ENCODE assay signal across 8 mouse cellular contexts in the genomic region with DNA sequence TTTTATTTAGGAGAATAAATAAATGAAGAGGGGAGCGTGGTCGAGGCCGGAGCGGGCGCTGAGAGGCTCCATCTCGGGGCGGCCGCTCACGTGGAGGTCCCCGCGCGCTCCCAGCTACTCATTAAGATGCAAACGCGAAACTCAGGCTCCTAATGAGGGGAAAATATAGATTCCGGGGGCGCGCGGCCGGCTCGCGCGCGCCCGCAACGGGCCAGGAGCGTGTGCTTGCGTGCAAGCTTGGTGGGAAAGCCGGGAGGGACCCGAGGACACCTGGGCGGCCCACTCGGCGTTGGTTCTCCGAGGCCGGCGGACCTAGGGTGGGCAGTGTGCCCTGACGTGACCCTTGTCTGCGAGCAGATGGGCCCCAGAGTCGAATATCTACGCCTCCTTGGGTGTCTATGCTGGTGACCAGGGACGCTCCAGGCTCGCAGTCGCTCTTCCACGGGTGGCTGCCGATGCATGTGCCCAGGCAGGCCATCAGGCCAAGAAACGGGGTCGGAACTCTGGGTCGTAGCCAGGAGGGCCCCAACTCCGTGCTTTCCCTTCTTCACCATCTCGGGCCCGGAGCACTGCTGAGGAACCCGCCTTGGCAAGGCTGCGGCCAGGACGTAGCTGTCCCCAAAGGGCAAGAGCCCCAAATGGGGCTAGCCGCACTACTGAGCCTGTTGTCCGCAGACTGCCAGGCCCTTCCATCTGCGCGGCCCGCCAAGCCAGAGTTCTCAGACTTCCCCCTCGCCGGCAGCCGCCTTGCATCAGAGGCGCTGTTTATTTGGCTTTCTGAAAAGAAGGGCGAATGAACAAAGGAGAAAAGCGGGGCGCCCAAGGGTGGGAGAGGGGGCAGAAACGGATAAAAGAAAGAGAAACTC. TPM values are rescaled to one million over a fixed set of nuclear protein-coding genes. Genes with fewer than 3 reads are reported as not detected.
DNase-seq lines count a peak whose midpoint lies in the region; ATAC-seq and TF ChIP-seq lines count a peak whose summit lies in the region.

No protein-coding gene starts in this region.

- H3K4me1 ChIP-seq in MEL (ENCODE audit: control insufficient read depth in 1 of 2, insufficient read depth in 2 of 2, low read length in 2 of 2), result peaks cover 4 to 26% of the 10 kb centered on the region in 2 experiments
- no peaks in the 10 kb centered on the region; the same call in 1 of the 2 replicates for H3K4me1 ChIP-seq in cerebellum, adult 2 months (ENCODE audit: control insufficient read depth, insufficient read depth, low read length)

- peak overlapping the region; percentile 95 for H3K9ac ChIP-seq in MEL (ENCODE audit: control insufficient read depth, low read depth, low read length, poor library complexity, severe bottlenecking)

- H3K36me3 ChIP-seq in MEL (ENCODE audit: control insufficient read depth in 1 of 2, insufficient read depth in 2 of 2, low read length in 2 of 2), result peaks cover 0 to 20% of the 10 kb centered on the region in 2 experiments; a peak in 2 of 4 replicates

- TF ChIP-seq RAD21 in MEL (IDR thresholded peaks at IDR 0.05; ENCODE audit: low read depth, low read length), result no peak

- peak overlapping the region; percentile 96 for H3K27ac ChIP-seq in MEL (ENCODE audit: control insufficient read depth, low read depth, low read length)
- peak overlapping the region; percentile 60 for H3K27ac ChIP-seq in cerebellum, adult 2 months (ENCODE audit: insufficient read depth, low read length)

- under 1% methylated on average over 66 of the region's 66 CpGs for WGBS in cerebellum, adult 2 months

- TF ChIP-seq POLR2A in MEL (IDR thresholded peaks at IDR 0.05; ENCODE audit: control insufficient read depth in 1 of 2, insufficient read depth in 1 of 2, low read depth in 1 of 2, low read length in 2 of 2, poor library complexity in 1 of 2), result peak; percentile 32 to 62; a peak in 2 of 4 replicates
- no peak for TF ChIP-seq POLR2A in cerebellum, adult 2 months (IDR thresholded peaks at IDR 0.05; ENCODE audit: borderline replicate concordance, insufficient read depth, low read length)

- H3K4me3 ChIP-seq in MEL (ENCODE audit: control insufficient read depth in 1 of 2, insufficient read depth in 1 of 2, low read depth in 2 of 2, low read length in 2 of 2), result peak overlapping the region; percentile 61 to 69
- H3K4me3 ChIP-seq in cerebellum, adult 2 months (replicated peaks; ENCODE audit: insufficient read depth, low read depth, low read length), result peak overlapping the region; percentile 76

- ATAC-seq in frontal cortex, adult (ENCODE audit: low TSS enrichment), result peak; percentile 18

- H3K27me3 ChIP-seq in MEL (ENCODE audit: control insufficient read depth in 1 of 2, insufficient read depth in 2 of 2, low read length in 2 of 2), result no peaks in the 10 kb centered on the region; a peak in 1 of 4 replicates
- no peaks in the 10 kb centered on the region for H3K27me3 ChIP-seq in cerebellum, adult 2 months (ENCODE audit: control insufficient read depth, insufficient read depth, low read length)

- no peak for TF ChIP-seq EP300 in MEL (IDR thresholded peaks at IDR 0.05; ENCODE audit: low read depth in 1 of 2, low read length in 2 of 2)

- peak; percentile 70 for DNase-seq in MEL (ENCODE audit: low read depth, low spot score)
- peak; percentile 84 to 87 for DNase-seq in cerebellum, adult 2 months
- peak; percentile 70 for DNase-seq in heart, postnatal 4 days
- DNase-seq in layer of hippocampus, postnatal 10 days (ENCODE audit: low spot score in 2 of 2), result peak; percentile 68 to 77
- peak; percentile 82 for DNase-seq in lung, postnatal 10 days
- DNase-seq in ovary, postnatal 36 days (ENCODE audit: low spot score), result peak; percentile 69
- DNase-seq in thymus, postnatal 25 days, result peak; percentile 73

- H3K9me3 ChIP-seq in MEL (replicated peaks; ENCODE audit: insufficient read depth, low read length), result no peaks in the 10 kb centered on the region

- TF ChIP-seq CTCF in MEL (IDR thresholded peaks at IDR 0.05 in 2 of 3, conservative IDR thresholded peaks at IDR 0.05 in 1 of 3; ENCODE audit: control insufficient read depth in 1 of 3, insufficient read depth in 1 of 3, low read depth in 2 of 3, low read length in 3 of 3, poor library complexity in 1 of 3, severe bottlenecking in 1 of 3), result no peak
- no peak for TF ChIP-seq CTCF in cerebellum, adult 2 months (IDR thresholded peaks at IDR 0.05; ENCODE audit: borderline replicate concordance, insufficient read depth, low read depth, low read length)

- H3K79me2 ChIP-seq in MEL (ENCODE audit: control insufficient read depth, insufficient read depth, low read length, poor library complexity), result peaks cover 43% of the 10 kb centered on the region

TF ChIP-seq in MEL, 35 proteins besides CTCF, POLR2A, EP300 and RAD21:
- TF ChIP-seq ZMIZ1 (IDR thresholded peaks at IDR 0.05; ENCODE audit: low read depth, low read length) (0 out of 2 replicates have a peak, but pooled peaks have one; percentile 25), MXI1 (IDR thresholded peaks at IDR 0.05; ENCODE audit: low read depth, low read length) (peak; percentile 79), POLR2AphosphoS5 (IDR thresholded peaks at IDR 0.05; ENCODE audit: borderline replicate concordance, low read depth, low read length) (no peak), MAX (IDR thresholded peaks at IDR 0.05; ENCODE audit: low read length) (peak; percentile 76; the same call in 1 of the 2 replicates), MAZ (IDR thresholded peaks at IDR 0.05; ENCODE audit: low read depth, low read length) (0 out of 2 replicates have a peak, but pooled peaks have one; percentile 2), CHD1 (IDR thresholded peaks at IDR 0.05; ENCODE audit: low read depth, low read length) (0 out of 2 replicates have a peak, but pooled peaks have one; percentile 63), ETS1 (IDR thresholded peaks at IDR 0.05; ENCODE audit: low read depth, low read length) (no peak), CHD2 (IDR thresholded peaks at IDR 0.05; ENCODE audit: low read length) (no peak), MYC (IDR thresholded peaks at IDR 0.05; ENCODE audit: low read depth, low read length) (peak; percentile 65; the same call in 1 of the 2 replicates), SMC3 (IDR thresholded peaks at IDR 0.05; ENCODE audit: low read depth, low read length) (no peak), SIN3A (IDR thresholded peaks at IDR 0.05; ENCODE audit: low read length) (peak; percentile 13), NRF1 (IDR thresholded peaks at IDR 0.05; ENCODE audit: insufficient read depth, low read depth, low read length, poor library complexity, severe bottlenecking) (0 out of 2 replicates have a peak, but pooled peaks have one; percentile 5), UBTF (IDR thresholded peaks at IDR 0.05; ENCODE audit: borderline replicate concordance, insufficient read depth, low read depth, low read length) (no peak)

RNA-seq across cellular contexts. Expression of a gene that starts 1.0 kb away (rescaled TPM):
- 20.3 and 28.4 TPM in 2 replicates for total RNA-seq in MEL (2012; rRNA removed)
- 10 to 100 TPM in 1 of 2 experiments, not detected in 1; 26.8 TPM for polyA plus RNA-seq in MEL (2012; ENCODE audit: insufficient read depth in 1 of 2, insufficient read length in 2 of 2, low read depth in 1 of 2, low replicate concordance in 2 of 2, missing spikeins in 1 of 2)
- polyA plus RNA-seq in cerebellum, adult 2 months (2012; rRNA removed), result 50.6 and 62.0 TPM in 2 replicates
- total RNA-seq in heart, postnatal 4 days (2021), result 10 to 100 TPM; 23.2 to 27.9 TPM
- total RNA-seq in layer of hippocampus, postnatal 10 days (2021), result 10 to 100 TPM; 63.2 to 72.5 TPM

Comparison
In these comparisons a context has a peak if more than half of its experiments do, and no peak if none do; other contexts are left out.
1. Peak in every context shown above with its lines: DNase-seq, ATAC-seq, H3K4me3 ChIP-seq and H3K27ac ChIP-seq.